In the genomic region with DNA sequence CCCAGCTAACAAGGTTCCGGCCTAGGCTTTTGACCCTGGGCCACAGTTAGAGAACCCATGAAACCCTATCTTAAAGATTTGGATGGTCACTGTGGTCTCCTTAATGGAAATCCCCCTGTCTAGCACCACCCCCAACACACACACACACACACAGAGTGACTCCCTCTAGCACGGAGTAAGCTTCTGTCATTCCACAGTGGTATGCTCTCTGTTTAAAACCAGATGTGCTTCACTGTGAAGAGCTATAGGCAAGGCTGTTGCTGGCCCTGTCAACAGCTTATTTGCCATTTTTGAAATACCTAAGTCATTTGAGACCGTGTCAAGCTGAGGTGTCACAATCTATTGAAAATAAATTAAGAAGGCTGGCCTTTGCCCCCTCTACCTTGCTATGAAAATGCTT, we compare ENCODE assay signal across 14 mouse cellular contexts.
"Had no signal": no experiment of that assay in that cellular context is flagged by ENCODE, and none has a peak within 500 bp of the region (broad histone marks: within the 10 kb centered on the region; RNA-seq: fewer than 3 reads in every experiment).

No protein-coding gene starts in this region.

- H3K9me3 ChIP-seq: liver, embryonic 15.5 days; midbrain, embryonic 13.5 days had no signal

- ATAC-seq: midbrain, embryonic 13.5 days had no signal

- H3K4me1 ChIP-seq: liver, embryonic 15.5 days had no signal

- H3K9ac ChIP-seq: liver, embryonic 15.5 days; lung, embryonic 14.5 days; midbrain, embryonic 13.5 days had no signal

- H3K36me3 ChIP-seq: liver, embryonic 15.5 days had no signal

- H3K27ac ChIP-seq: kidney, postnatal 0 days; layer of hippocampus, adult 2 months; liver, embryonic 15.5 days; macrophage; midbrain, embryonic 13.5 days had no signal

- H3K4me3 ChIP-seq: layer of hippocampus, adult 2 months; liver, embryonic 15.5 days; megakaryocyte, embryonic 14.5 days; midbrain, embryonic 13.5 days had no signal

- DNase-seq: kidney, adult 9 months; kidney, postnatal 4 days; lung, embryonic 14.5 days; lung, postnatal 10 days; right cerebral cortex, postnatal 14 days; thymus, adult 2 months; thymus, postnatal 25 days had no signal

- H3K4me2 ChIP-seq: liver, embryonic 11.5 days; liver, embryonic 15.5 days; lung, embryonic 14.5 days; midbrain, embryonic 13.5 days had no signal
